Mouse (Mus musculus) kidney, embryonic 15.5 days (tissue): ENCODE data around the gene Gm3752. TPM values are rescaled to one million over a fixed set of nuclear protein-coding genes. Genes with fewer than 3 reads are reported as not detected.
"Not testable (repeated sequence)": the region's sequence is repeated elsewhere in the genome, so short reads cannot be mapped to it uniquely, and the experiment has no call there.

Experiments used
- ATAC-seq: fragments of 200-750 bp; cut with Nextera tagmentation; replicated peaks from 2 replicates; pipeline ENCODE4 v1.8.0; 2017; ENCODE audit warnings: moderate TSS enrichment; ENCODE audit not compliant: low FRiP score
- H3K27ac ChIP-seq: fragments of 300-500 bp; sonication (generic); 2 replicates; pipeline ENCODE4 v1.5.1; 2015; ENCODE audit warnings: mild to moderate bottlenecking, inconsistent platforms
- H3K27me3 ChIP-seq: fragments of 300-500 bp; sonication (generic); 2 replicates; pipeline ENCODE4 v1.6.1; 2015; ENCODE audit warnings: inconsistent platforms
- H3K36me3 ChIP-seq: fragments of 300-500 bp; sonication (generic); 2 replicates; pipeline ENCODE4 v1.6.1; 2015; ENCODE audit warnings: inconsistent platforms
- H3K4me1 ChIP-seq: fragments of 300-500 bp; sonication (generic); 2 replicates; pipeline ENCODE4 v1.6.1; 2015; ENCODE audit warnings: inconsistent platforms
- H3K4me2 ChIP-seq: fragments of 300-500 bp; sonication (generic); 2 replicates; pipeline ENCODE4 v1.6.1; 2015; ENCODE audit warnings: moderate library complexity, mild to moderate bottlenecking, inconsistent platforms
- H3K4me3 ChIP-seq: fragments of 300-500 bp; sonication (generic); replicated peaks from 2 replicates; pipeline ENCODE4 v1.5.1; 2015; ENCODE audit warnings: mild to moderate bottlenecking, inconsistent platforms
- H3K9ac ChIP-seq: fragments of 300-500 bp; sonication (generic); 2 replicates; pipeline ENCODE4 v1.6.1; 2015; ENCODE audit warnings: mild to moderate bottlenecking, inconsistent platforms
- H3K9me3 ChIP-seq: fragments of 300-500 bp; sonication (generic); replicated peaks from 2 replicates; pipeline ENCODE4 v1.6.1; 2016; ENCODE audit warnings: inconsistent platforms
- WGBS: fragments of 180-500 bp; shearing (Covaris S2); methylation state at CpG from one replicate; pipeline ENCODE4 v1.1.7; 2015; ENCODE audit warnings: mixed read lengths; 5-methylcytosine and 5-hydroxymethylcytosine counted together
- polyA plus RNA-seq: library from polyadenylated mRNA; unstranded; fragments of >200 nt; fragmentation: Nextera tagmentation; extraction: Ambion mirVana; gene quantifications from 2 replicates; pipeline ENCODE4 v1.2.1, GENCODE M21; 2015

The Gm3752 gene
- polyA plus RNA-seq = 0.44 TPM in 1 of 2 replicates, not detected in the other

DNA sequence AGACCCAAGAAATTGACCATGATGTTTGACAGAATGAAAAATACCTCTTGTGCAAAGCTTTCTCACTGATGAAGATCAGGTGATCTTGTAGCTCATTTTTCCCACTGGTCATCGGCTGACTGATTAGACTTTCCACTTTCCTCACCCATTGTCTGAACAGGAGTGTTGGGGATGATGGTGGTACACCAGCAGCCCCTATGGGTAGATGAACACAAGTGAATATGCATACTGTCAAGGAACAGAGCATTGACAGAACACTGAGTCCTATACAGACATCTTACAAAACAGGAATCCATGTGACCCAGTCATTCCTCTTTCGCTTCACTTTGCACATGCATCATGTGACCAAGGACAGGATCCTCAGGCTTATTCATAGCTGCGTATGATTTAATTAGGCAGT is at the start of gene Gm3752:
TSS of gene Gm3752 (minus strand) at position 101 of the 400 bp plus-strand sequence.
- H3K4me3 ChIP-seq, H3K9me3 ChIP-seq, ATAC-seq, H3K9ac ChIP-seq, H3K4me2 ChIP-seq, H3K4me1 ChIP-seq, H3K36me3 ChIP-seq, H3K27me3 ChIP-seq, H3K27ac ChIP-seq: not testable (repeated sequence)
- WGBS = 90% methylated on average over 1 of the region's 3 CpGs

DNA sequence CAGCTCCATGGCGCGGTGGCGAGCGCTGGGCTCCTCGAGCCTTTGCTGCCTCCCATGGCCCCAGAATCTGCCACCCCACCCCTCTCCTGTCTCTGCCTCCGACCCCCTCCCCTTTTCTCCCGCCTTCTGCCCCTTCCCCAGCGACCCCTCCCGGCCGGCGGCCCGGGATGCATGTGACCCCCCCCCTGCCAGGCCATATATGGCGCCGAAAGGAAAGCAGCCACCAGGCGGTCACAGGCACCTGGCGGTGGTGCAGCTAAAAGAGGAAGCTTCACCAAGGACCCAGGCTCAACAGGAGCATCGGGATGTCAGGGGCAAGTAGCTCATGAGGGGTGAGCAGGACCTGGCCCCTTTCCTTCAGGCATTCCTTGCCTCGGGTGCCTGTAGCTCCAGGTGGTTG is 5.2 kb upstream of the Gm3752 start:
- H3K27me3 ChIP-seq, H3K9me3 ChIP-seq, H3K36me3 ChIP-seq, ATAC-seq, H3K4me1 ChIP-seq, H3K27ac ChIP-seq, H3K9ac ChIP-seq: not testable (repeated sequence)
- peak overlapping the region; percentile 37 for H3K4me3 ChIP-seq
- peak overlapping the region; percentile 62 for H3K4me2 ChIP-seq
- WGBS = under 1% methylated on average over 15 of the region's 18 CpGs

DNA sequence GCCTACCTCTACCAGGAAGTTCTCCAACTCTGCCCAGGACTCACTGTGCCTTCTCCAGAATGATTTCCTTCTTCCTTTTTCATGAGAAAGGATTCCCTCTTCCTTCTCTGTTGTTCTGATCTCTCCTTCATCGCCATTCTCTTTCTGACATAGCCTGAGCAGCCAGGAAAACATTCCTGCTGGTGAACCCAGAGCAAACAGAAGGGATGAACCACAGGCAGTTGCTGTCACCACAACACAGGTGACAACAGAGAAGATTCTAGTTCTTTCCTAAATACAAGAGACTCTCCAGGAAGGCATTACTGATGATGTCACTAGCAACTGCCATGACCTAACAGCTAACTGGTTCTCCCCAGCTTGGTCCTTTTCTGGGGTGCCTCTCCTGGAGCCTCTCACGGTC is 32.7 kb downstream of the Gm3752 start, which contains the start of gene Gm3755:
TSS of gene Gm3755 (minus strand) at position 101 of the 400 bp plus-strand sequence.
- H3K4me1 ChIP-seq, H3K9me3 ChIP-seq, H3K9ac ChIP-seq, H3K27me3 ChIP-seq, H3K27ac ChIP-seq, H3K4me3 ChIP-seq, H3K4me2 ChIP-seq, H3K36me3 ChIP-seq, ATAC-seq: not testable (repeated sequence)
- no CpG with 5 or more reads among the region's 2 CpGs for WGBS

DNA sequence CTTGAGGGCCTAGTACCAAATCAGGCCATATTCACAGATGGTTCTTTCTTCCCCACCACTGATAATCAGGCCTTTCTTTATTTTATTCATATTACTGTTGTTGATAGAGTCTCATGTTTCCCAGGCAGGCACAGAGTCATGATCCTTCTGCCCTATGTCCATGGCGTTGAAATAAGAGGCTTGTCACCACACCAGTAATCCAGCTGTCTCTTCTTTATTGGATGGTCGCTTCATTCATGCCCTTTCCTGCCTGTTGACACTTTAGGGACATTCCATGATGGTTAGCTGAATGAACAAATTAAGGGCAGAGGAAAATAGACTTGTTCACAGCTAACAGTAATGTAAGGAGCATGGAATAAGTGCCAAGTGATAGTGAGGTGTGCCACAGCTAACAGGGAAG is 61.1 kb downstream of the Gm3752 start:
- not testable (repeated sequence) for H3K4me1 ChIP-seq, ATAC-seq, H3K27me3 ChIP-seq, H3K27ac ChIP-seq, H3K4me3 ChIP-seq, H3K36me3 ChIP-seq, H3K4me2 ChIP-seq, H3K9ac ChIP-seq, H3K9me3 ChIP-seq
- WGBS = 56% methylated on average over 2 of the region's 2 CpGs

Other genes with a start within 250 kb of the Gm3752 start
- gene Gm3727, start 219.0 kb downstream of the Gm3752 start, polyA plus RNA-seq = not detected in 2 replicates
- 0.37 and 0.57 TPM in 2 replicates for gene Gm3739, start 168.7 kb downstream of the Gm3752 start, polyA plus RNA-seq
- gene Gm5797, start 151.4 kb downstream of the Gm3752 start, polyA plus RNA-seq = not detected in 2 replicates
- gene Gm8374, start 118.6 kb downstream of the Gm3752 start, polyA plus RNA-seq = not detected in 2 replicates
- gene Gm3755, start 32.8 kb downstream of the Gm3752 start, polyA plus RNA-seq = not detected in 2 replicates
- 0.10 and 0.32 TPM in 2 replicates for gene Gm3558, start 84.8 kb upstream of the Gm3752 start, polyA plus RNA-seq
- gene Gm10338, start 111.8 kb upstream of the Gm3752 start, polyA plus RNA-seq = not detected in 2 replicates
- gene Gm10128, start 160.2 kb upstream of the Gm3752 start, polyA plus RNA-seq = not detected in 2 replicates